Mouse (Mus musculus): ENCODE results near the gene Il16. TPM values are rescaled to one million over a fixed set of nuclear protein-coding genes. Genes with fewer than 3 reads are reported as not detected.

The Il16 gene
- polyA plus RNA-seq, 1 experiment from 2014 or later, result 9.8 TPM

DNA sequence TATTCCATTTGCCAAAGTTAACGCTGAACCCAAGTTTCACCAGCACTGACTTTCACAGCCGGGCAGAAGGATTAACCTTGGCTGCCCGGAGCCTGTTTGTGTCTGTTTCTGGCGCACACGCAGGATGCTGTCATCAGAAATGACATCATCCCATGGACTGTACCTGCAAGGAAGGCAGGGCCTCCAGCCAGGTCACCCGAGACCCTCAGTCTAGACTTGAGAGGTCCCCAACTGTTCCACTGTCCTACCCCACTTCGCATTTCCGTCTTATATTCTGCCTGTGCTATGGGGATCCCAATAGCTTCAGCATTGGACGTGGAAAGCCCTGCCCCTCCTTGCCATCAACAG, 487 bp downstream of the Il16 start:
- TF ChIP-seq EP300 (IDR thresholded peaks at IDR 0.05; ENCODE audit: low read depth) (no peak), CTCF (IDR thresholded peaks at IDR 0.05; ENCODE audit: low read depth) (no peak)
- ATAC-seq (no peak), DNase-seq (no peak)
- Histone ChIP-seq H3K27ac (ENCODE audit: low read depth) (no peak overlapping the region), H3K4me3 (ENCODE audit: low read depth, low read length) (no peak overlapping the region), H3K9ac (replicated peaks) (no peak overlapping the region), H3K4me1 (ENCODE audit: insufficient read depth) (no peaks in the 10 kb centered on the region), H3K36me3 (replicated peaks; ENCODE audit: insufficient read depth, low read length) (no peaks in the 10 kb centered on the region), H3K9me3 (ENCODE audit: low read length) (no peaks in the 10 kb centered on the region), H3K4me2 (ENCODE audit: low read depth, low read length) (no peak overlapping the region), H3K27me3 (ENCODE audit: insufficient read depth, low read length) (no peaks in the 10 kb centered on the region)
- WGBS (ENCODE audit: insufficient replicate concordance), result 76% methylated on average over 9 of the region's 9 CpGs

DNA sequence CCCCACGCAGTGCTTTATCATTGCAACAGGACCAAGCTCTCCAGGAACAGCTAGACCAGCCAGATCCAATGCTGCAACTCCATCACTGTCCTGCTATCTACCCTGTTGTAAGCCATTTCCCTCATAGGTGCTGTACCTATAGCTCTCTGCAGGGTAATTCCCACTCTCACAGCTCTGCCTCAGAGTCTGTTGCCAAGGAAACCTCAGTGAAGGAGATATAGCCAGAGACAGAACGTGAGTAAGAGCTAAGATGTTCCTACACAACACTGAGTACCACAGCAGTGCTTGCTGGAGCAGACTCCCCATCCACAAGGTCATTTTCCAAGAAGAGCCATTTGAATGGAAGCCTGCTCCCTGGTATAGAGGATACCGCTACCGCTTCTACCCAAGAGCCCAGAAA, 1.3 kb downstream of the Il16 start:
- no peaks in the 10 kb centered on the region for H3K36me3 ChIP-seq (replicated peaks; ENCODE audit: insufficient read depth, low read length)
- no peak overlapping the region for H3K4me3 ChIP-seq (ENCODE audit: low read depth, low read length)
- ATAC-seq, result no peak
- no peaks in the 10 kb centered on the region for H3K9me3 ChIP-seq (ENCODE audit: low read length)
- TF ChIP-seq EP300 (IDR thresholded peaks at IDR 0.05; ENCODE audit: low read depth) (no peak), CTCF (IDR thresholded peaks at IDR 0.05; ENCODE audit: low read depth) (no peak)
- 80% methylated on average over 4 of the region's 4 CpGs for WGBS (ENCODE audit: insufficient replicate concordance)
- no peak overlapping the region for H3K27ac ChIP-seq (ENCODE audit: low read depth)
- DNase-seq, result no peak
- H3K4me2 ChIP-seq (ENCODE audit: low read depth, low read length), result no peak overlapping the region
- no peak overlapping the region for H3K9ac ChIP-seq (replicated peaks)
- H3K27me3 ChIP-seq (ENCODE audit: insufficient read depth, low read length), result no peaks in the 10 kb centered on the region
- H3K4me1 ChIP-seq (ENCODE audit: insufficient read depth), result no peaks in the 10 kb centered on the region

DNA sequence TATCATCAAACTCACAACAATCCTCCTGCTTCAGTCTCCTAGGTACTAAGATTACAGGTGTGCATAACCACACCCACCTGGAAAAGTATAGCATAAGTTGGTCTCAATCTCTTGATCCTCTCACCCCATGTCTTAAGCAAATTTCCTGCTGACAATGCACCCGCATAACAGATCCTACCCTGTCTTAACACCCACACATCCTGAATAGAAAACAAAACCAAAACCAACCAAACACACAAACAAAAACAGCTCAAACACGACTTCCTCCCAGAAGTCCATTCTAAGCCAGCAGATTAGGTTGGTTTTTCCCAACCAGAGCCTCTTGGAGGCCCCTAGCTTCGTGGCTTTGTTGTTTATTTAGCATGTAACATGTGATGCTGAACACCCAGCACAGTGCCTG, 2.8 kb downstream of the Il16 start:
- no peaks in the 10 kb centered on the region for H3K27me3 ChIP-seq (ENCODE audit: insufficient read depth, low read length)
- no peak overlapping the region for H3K4me3 ChIP-seq (ENCODE audit: low read depth, low read length)
- H3K4me2 ChIP-seq (ENCODE audit: low read depth, low read length), result no peak overlapping the region
- H3K4me1 ChIP-seq (ENCODE audit: insufficient read depth), result no peaks in the 10 kb centered on the region
- no peak for TF ChIP-seq CTCF (IDR thresholded peaks at IDR 0.05; ENCODE audit: low read depth)
- TF ChIP-seq EP300 (IDR thresholded peaks at IDR 0.05; ENCODE audit: low read depth), result no peak
- 35% methylated on average over 3 of the region's 3 CpGs for WGBS (ENCODE audit: insufficient replicate concordance)
- DNase-seq (peak; percentile 6), ATAC-seq (no peak)
- no peaks in the 10 kb centered on the region for H3K9me3 ChIP-seq (ENCODE audit: low read length)
- no peak overlapping the region for H3K9ac ChIP-seq (replicated peaks)
- H3K27ac ChIP-seq (ENCODE audit: low read depth), result no peak overlapping the region
- no peaks in the 10 kb centered on the region for H3K36me3 ChIP-seq (replicated peaks; ENCODE audit: insufficient read depth, low read length)

DNA sequence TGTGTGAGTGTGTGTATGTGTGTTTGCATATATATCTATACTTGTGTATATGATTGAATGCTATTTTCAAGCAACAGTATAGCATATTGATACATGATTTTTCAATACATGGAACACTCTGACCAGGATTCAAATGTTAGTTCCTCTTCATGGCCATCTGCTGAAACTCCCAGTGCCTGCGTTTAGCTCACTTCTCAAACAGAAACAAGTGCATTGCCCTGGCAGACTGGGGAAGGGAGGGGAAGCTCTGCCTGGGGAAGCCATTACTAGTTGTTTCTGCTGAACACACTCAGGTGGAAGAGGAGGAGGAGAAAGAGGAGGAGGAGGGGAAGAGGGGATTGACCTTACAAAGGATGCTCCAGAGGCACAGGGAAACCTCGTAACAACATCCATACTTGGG, 3.5 kb downstream of the Il16 start:
- TF ChIP-seq CTCF (IDR thresholded peaks at IDR 0.05; ENCODE audit: low read depth) (no peak), EP300 (IDR thresholded peaks at IDR 0.05; ENCODE audit: low read depth) (no peak)
- Histone ChIP-seq H3K4me1 (ENCODE audit: insufficient read depth) (no peaks in the 10 kb centered on the region), H3K9ac (replicated peaks) (no peak overlapping the region), H3K27ac (ENCODE audit: low read depth) (no peak overlapping the region), H3K4me2 (ENCODE audit: low read depth, low read length) (no peak overlapping the region), H3K4me3 (ENCODE audit: low read depth, low read length) (no peak overlapping the region), H3K27me3 (ENCODE audit: insufficient read depth, low read length) (no peaks in the 10 kb centered on the region), H3K9me3 (ENCODE audit: low read length) (no peaks in the 10 kb centered on the region), H3K36me3 (replicated peaks; ENCODE audit: insufficient read depth, low read length) (no peaks in the 10 kb centered on the region)
- DNase-seq, result no peak
- 53% methylated on average over 2 of the region's 2 CpGs for WGBS (ENCODE audit: insufficient replicate concordance)
- ATAC-seq, result no peak

DNA sequence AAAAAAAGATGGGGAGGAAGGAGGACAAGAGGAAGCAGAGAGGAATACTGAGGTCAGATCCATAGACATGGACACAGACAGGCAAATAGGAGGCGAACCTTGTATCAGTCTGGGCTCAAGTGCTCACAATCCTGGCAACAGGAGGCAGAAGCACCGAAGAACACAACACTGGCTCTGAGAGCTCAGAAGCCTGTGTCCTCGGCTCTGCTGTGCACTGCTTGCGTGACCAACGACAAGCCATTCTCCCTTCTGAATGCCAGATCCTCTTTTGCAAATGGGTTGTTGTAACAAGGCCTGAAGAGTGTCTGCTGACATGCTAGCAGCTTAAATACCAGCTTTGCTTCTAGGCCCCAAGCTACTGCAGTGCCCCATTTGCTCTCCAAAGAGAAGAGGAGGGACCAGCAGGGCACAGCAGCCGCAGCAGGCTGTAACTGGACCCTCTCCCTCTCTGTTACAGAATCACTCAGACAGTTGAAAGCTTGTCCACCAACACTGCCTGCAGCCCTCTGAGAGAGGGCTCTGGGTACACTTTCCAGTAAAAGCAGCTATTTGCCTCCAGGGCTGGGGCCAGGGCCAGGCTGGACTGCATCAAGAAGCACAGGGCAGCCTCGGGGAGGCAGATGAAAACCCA, 5.7 kb downstream of the Il16 start:
- DNase-seq, result peak; percentile 10

DNA sequence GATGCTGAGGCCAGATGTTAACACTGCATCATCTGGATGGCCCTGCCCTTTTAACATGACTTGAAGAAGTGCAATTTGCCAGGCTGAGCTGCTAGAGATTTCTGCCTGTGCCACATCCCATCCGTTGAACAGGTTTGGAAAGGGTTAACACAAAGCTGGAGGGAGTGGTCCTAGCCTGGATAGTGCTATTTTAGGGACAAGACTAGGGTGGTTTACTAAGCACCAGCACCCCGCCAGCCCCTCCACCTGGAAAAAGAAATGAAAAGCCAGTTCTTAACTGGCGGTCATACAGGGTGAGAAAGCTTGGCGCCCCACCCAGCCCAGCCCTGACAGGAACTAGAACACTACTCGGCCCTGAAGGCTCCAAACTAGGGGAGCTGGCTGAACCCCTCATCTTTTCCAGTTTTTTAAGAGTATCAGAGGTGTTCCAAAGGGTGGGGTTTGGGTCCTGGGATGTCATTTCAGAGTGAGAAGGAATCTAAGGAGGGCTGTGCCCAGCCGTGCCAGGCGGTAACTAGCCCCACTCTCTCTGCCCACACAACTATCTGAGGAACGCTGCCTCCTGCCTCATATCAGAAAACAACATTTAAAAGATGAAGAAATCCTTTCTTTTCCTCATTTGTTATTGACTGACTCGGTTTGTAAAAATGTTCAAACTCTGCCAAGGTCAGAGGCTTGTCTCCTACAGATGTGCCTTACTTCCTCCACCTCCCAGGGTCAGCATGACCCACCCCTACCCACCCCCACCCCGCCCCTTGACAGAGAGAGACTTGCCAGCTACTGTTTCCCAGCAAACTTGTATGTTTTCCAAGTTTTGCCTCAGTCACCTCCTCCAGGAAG, 6.7 kb downstream of the Il16 start:
- WGBS (ENCODE audit: insufficient replicate concordance), result 69% methylated on average over 10 of the region's 10 CpGs
- Histone ChIP-seq H3K27me3 (ENCODE audit: insufficient read depth, low read length) (no peaks in the 10 kb centered on the region), H3K9ac (replicated peaks) (no peak overlapping the region), H3K36me3 (replicated peaks; ENCODE audit: insufficient read depth, low read length) (no peaks in the 10 kb centered on the region), H3K4me3 (ENCODE audit: low read depth, low read length) (no peak overlapping the region), H3K4me1 (ENCODE audit: insufficient read depth) (no peaks in the 10 kb centered on the region), H3K9me3 (ENCODE audit: low read length) (no peaks in the 10 kb centered on the region), H3K27ac (ENCODE audit: low read depth) (no peak overlapping the region), H3K4me2 (ENCODE audit: low read depth, low read length) (no peak overlapping the region)
- DNase-seq, result peak; percentile 6
- TF ChIP-seq EP300 (IDR thresholded peaks at IDR 0.05; ENCODE audit: low read depth), result no peak
- no peak for TF ChIP-seq CTCF (IDR thresholded peaks at IDR 0.05; ENCODE audit: low read depth)
- no peak for ATAC-seq

More for the DNA sequence above, 5.7 kb downstream of the Il16 start:
- TF ChIP-seq EP300 (IDR thresholded peaks at IDR 0.05; ENCODE audit: low read depth) (no peak), CTCF (IDR thresholded peaks at IDR 0.05; ENCODE audit: low read depth) (no peak)
- Histone ChIP-seq H3K4me1 (ENCODE audit: insufficient read depth) (no peaks in the 10 kb centered on the region), H3K9ac (replicated peaks) (no peak overlapping the region), H3K36me3 (replicated peaks; ENCODE audit: insufficient read depth, low read length) (no peaks in the 10 kb centered on the region), H3K9me3 (ENCODE audit: low read length) (no peaks in the 10 kb centered on the region), H3K4me2 (ENCODE audit: low read depth, low read length) (no peak overlapping the region), H3K27ac (ENCODE audit: low read depth) (no peak overlapping the region), H3K4me3 (ENCODE audit: low read depth, low read length) (no peak overlapping the region), H3K27me3 (ENCODE audit: insufficient read depth, low read length) (no peaks in the 10 kb centered on the region)
- WGBS (ENCODE audit: insufficient replicate concordance), result 69% methylated on average over 7 of the region's 7 CpGs
- ATAC-seq, result no peak
